In genomic region chr13:35026879-35027278, GRCm38 (mm10) we compare ENCODE assay signal across 8 mouse cellular contexts. TPM values are rescaled to one million over a fixed set of nuclear protein-coding genes. Genes with fewer than 3 reads are reported as not detected.
DNase-seq lines count a peak whose midpoint lies in the region; ATAC-seq and TF ChIP-seq lines count a peak whose summit lies in the region.

Gene Eci2 (minus strand): TSS chr13:35027096.

- peak in 1 of 2 experiments; percentile 13 for DNase-seq in layer of hippocampus, adult 2 months (ENCODE audit: low spot score in 2 of 2)
- no peak for DNase-seq in layer of hippocampus, adult 11-12 months (ENCODE audit: low spot score)
- peak; percentile 39 for DNase-seq in gastrocnemius, adult 18-20 months (ENCODE audit: low spot score)
- peak in 1 of 2 experiments; percentile 11 for DNase-seq in left cerebral cortex, postnatal 14 days (ENCODE audit: low spot score in 2 of 2)

- no peak within 1 kb of the TSS for H3K9ac ChIP-seq in hindbrain, embryonic 13.5 days
- H3K9ac ChIP-seq in stomach, embryonic 14.5 days (replicated peaks; ENCODE audit: low read depth, low read length), result no peak within 1 kb of the TSS

- WGBS in bone marrow, adult 2 months, result 1% methylated on average over 6 of the region's 6 CpGs
- WGBS in hindbrain, embryonic 13.5 days, result 7% methylated on average over 6 of the region's 6 CpGs
- 4% methylated on average over 6 of the region's 6 CpGs for WGBS in stomach, embryonic 14.5 days

- no peak within 1 kb of the TSS for H3K4me2 ChIP-seq in hindbrain, embryonic 13.5 days
- peak within 1 kb of the TSS; percentile 28; the same call in 1 of the 2 replicates for H3K4me2 ChIP-seq in stomach, embryonic 14.5 days (replicated peaks; ENCODE audit: low read depth, low read length)

- H3K27me3 ChIP-seq in hindbrain, embryonic 13.5 days, result no peaks in the 10 kb centered on the region
- no peaks in the 10 kb centered on the region for H3K27me3 ChIP-seq in stomach, embryonic 14.5 days (ENCODE audit: control insufficient read depth, insufficient read depth, low read length)

- H3K27ac ChIP-seq in layer of hippocampus, adult 2 months, result no peak within 1 kb of the TSS
- no peak within 1 kb of the TSS for H3K27ac ChIP-seq in bone marrow, adult 2 months (ENCODE audit: control insufficient read depth, insufficient read depth, low read depth, low read length, poor library complexity)
- no peak within 1 kb of the TSS for H3K27ac ChIP-seq in hindbrain, embryonic 13.5 days
- no peak within 1 kb of the TSS for H3K27ac ChIP-seq in stomach, embryonic 14.5 days (ENCODE audit: low read length)

- TF ChIP-seq POLR2A in bone marrow, adult 2 months (IDR thresholded peaks at IDR 0.05; ENCODE audit: borderline replicate concordance, control insufficient read depth, low read depth, low read length), result no peak

- intact Hi-C loops in left cerebral cortex, postnatal 14 days (cut with DNase I), result loop anchor here (10.0 kb wide), 1 partner anchor 382 kb away; no protein-coding TSS in a partner anchor

- no peaks in the 10 kb centered on the region for H3K9me3 ChIP-seq in hindbrain, embryonic 13.5 days
- no peaks in the 10 kb centered on the region for H3K9me3 ChIP-seq in stomach, embryonic 14.5 days (ENCODE audit: control insufficient read depth, low read depth, low read length)

- H3K4me3 ChIP-seq in layer of hippocampus, adult 2 months, result peak within 1 kb of the TSS; percentile 39
- H3K4me3 ChIP-seq in bone marrow, adult 2 months (replicated peaks; ENCODE audit: control insufficient read depth, low read depth, low read length), result no peak within 1 kb of the TSS
- H3K4me3 ChIP-seq in hindbrain, embryonic 13.5 days, result no peak within 1 kb of the TSS
- H3K4me3 ChIP-seq in stomach, embryonic 14.5 days (ENCODE audit: low read depth, low read length), result no peak within 1 kb of the TSS

- ATAC-seq in hindbrain, embryonic 13.5 days (ENCODE audit: low FRiP score), result no peak
- ATAC-seq in megakaryocyte progenitor cell, adult 5-6 weeks (replicated peaks; ENCODE audit: poor library complexity), result peak; percentile 65
- no peak for ATAC-seq in stomach, embryonic 14.5 days (ENCODE audit: insufficient number of reproducible peaks, insufficient read depth, low FRiP score, low read depth)

- TF ChIP-seq CTCF in layer of hippocampus, adult 2 months (conservative IDR thresholded peaks at IDR 0.05), result peak; percentile 80
- TF ChIP-seq CTCF in bone marrow, adult 2 months (IDR thresholded peaks at IDR 0.05; ENCODE audit: control insufficient read depth, insufficient read depth, low read length), result peak; percentile 46; the same call in 1 of the 2 replicates

- H3K4me1 ChIP-seq in bone marrow, adult 2 months (ENCODE audit: control insufficient read depth, insufficient read depth, low read length), result no peaks in the 10 kb centered on the region; the same call in 1 of the 2 replicates
- H3K4me1 ChIP-seq in hindbrain, embryonic 13.5 days (replicated peaks), result no peaks in the 10 kb centered on the region
- H3K4me1 ChIP-seq in stomach, embryonic 14.5 days (ENCODE audit: control insufficient read depth, insufficient read depth, low read length), result no peaks in the 10 kb centered on the region

- no peaks in the 10 kb centered on the region for H3K36me3 ChIP-seq in hindbrain, embryonic 13.5 days
- H3K36me3 ChIP-seq in stomach, embryonic 14.5 days (ENCODE audit: control insufficient read depth, insufficient read depth, low read length), result no peaks in the 10 kb centered on the region

RNA-seq across cellular contexts. Expression of gene Eci2, which starts in this region (rescaled TPM):
- total RNA-seq in layer of hippocampus, adult 2 months (2021), result 10 to 100 TPM; 46.8 to 51.7 TPM
- polyA plus RNA-seq in bone marrow, adult 2 months (2011; ENCODE audit: insufficient read depth, insufficient read length, low replicate concordance, missing spikeins), result 24.4 and 26.8 TPM in 2 replicates
- 10 to 100 TPM; 81.3 to 81.5 TPM for total RNA-seq in gastrocnemius, adult 18-20 months (2021)
- polyA plus RNA-seq in hindbrain, embryonic 13.5 days (2015; fragmentation: Nextera tagmentation; extraction: Ambion mirVana), result 115 and 119 TPM in 2 replicates
- total RNA-seq in left cerebral cortex, postnatal 14 days (2021), result 10 to 100 TPM; 36.7 to 45.2 TPM
- total RNA-seq in megakaryocyte progenitor cell, adult 5-6 weeks (2015), result 83.3 and 94.2 TPM in 2 replicates
- 51.2 and 69.3 TPM in 2 replicates for total RNA-seq in megakaryocyte progenitor cell, adult 5-6 weeks (2017)
- polyA plus RNA-seq in stomach, embryonic 14.5 days (2014; fragmentation: Nextera tagmentation; extraction: Ambion mirVana), result 154 and 158 TPM in 2 replicates
